Mouse (Mus musculus) limb, embryonic 11.5 days (tissue): ENCODE data around the gene Tmprss2. TPM values are rescaled to one million over a fixed set of nuclear protein-coding genes. Genes with fewer than 3 reads are reported as not detected.
"Not testable (repeated sequence)": the region's sequence is repeated elsewhere in the genome, so short reads cannot be mapped to it uniquely, and the experiment has no call there.

Experiments
- ATAC-seq: fragments of 200-750 bp; cut with Nextera tagmentation; 2 replicates; pipeline ENCODE4 v1.8.0; 2017; ENCODE audit warnings: low read depth; ENCODE audit not compliant: insufficient number of reproducible peaks, low FRiP score, low TSS enrichment
- DNase-seq: peaks from one replicate; pipeline ENCODE4 v3.0.0-alpha.2; 2015; ENCODE audit warnings: low spot score
- H3K27ac ChIP-seq: fragments of 300-500 bp; sonication (generic); replicated peaks from 2 replicates; pipeline ENCODE4 v1.5.1; 2014; ENCODE audit warnings: low read depth, mild to moderate bottlenecking, low read length
- H3K27me3 ChIP-seq: fragments of 300-500 bp; sonication (generic); 2 replicates; pipeline ENCODE4 v1.6.1; 2014; ENCODE audit warnings: mild to moderate bottlenecking, low read length, mixed read lengths; ENCODE audit not compliant: control insufficient read depth, insufficient read depth
- H3K36me3 ChIP-seq: fragments of 300-500 bp; sonication (generic); 2 replicates; pipeline ENCODE4 v1.6.1; 2014; ENCODE audit warnings: mild to moderate bottlenecking, low read length, moderate library complexity, mixed read lengths; ENCODE audit not compliant: control insufficient read depth, insufficient read depth
- H3K4me1 ChIP-seq: fragments of 300-500 bp; sonication (generic); 2 replicates; pipeline ENCODE4 v1.6.1; 2014; ENCODE audit warnings: low read length, mixed read lengths; ENCODE audit not compliant: control insufficient read depth, insufficient read depth
- H3K4me2 ChIP-seq: fragments of 300-500 bp; sonication (generic); 2 replicates; pipeline ENCODE4 v1.6.1; 2014; ENCODE audit warnings: low read depth, mild to moderate bottlenecking, moderate library complexity; ENCODE audit not compliant: severe bottlenecking
- H3K4me3 ChIP-seq: fragments of 300-500 bp; sonication (generic); 2 replicates; pipeline ENCODE4 v1.5.1; 2014; ENCODE audit warnings: low read depth, low read length
- H3K9ac ChIP-seq: fragments of 300-500 bp; sonication (generic); 2 replicates; pipeline ENCODE4 v1.6.1; 2014; ENCODE audit warnings: mild to moderate bottlenecking, low read length
- H3K9me3 ChIP-seq: fragments of 300-500 bp; sonication (generic); 2 replicates; pipeline ENCODE4 v1.6.1; 2016; ENCODE audit warnings: low read length; ENCODE audit not compliant: control insufficient read depth
- WGBS: fragments of 180-500 bp; shearing (Covaris S2); extraction: QIAGEN DNeasy Blood & Tissue Kit; methylation state at CpG from one replicate; pipeline ENCODE4 v1.1.7; 2014; 5-methylcytosine and 5-hydroxymethylcytosine counted together
- polyA plus RNA-seq: library from polyadenylated mRNA; unstranded; fragments of >200 nt; fragmentation: Nextera tagmentation; extraction: Ambion mirVana; gene quantifications from 2 replicates; pipeline ENCODE4 v1.2.1, GENCODE M21; 2014

The Tmprss2 gene
- polyA plus RNA-seq, 1 experiment from 2014 or later: 0.44 TPM

DNA sequence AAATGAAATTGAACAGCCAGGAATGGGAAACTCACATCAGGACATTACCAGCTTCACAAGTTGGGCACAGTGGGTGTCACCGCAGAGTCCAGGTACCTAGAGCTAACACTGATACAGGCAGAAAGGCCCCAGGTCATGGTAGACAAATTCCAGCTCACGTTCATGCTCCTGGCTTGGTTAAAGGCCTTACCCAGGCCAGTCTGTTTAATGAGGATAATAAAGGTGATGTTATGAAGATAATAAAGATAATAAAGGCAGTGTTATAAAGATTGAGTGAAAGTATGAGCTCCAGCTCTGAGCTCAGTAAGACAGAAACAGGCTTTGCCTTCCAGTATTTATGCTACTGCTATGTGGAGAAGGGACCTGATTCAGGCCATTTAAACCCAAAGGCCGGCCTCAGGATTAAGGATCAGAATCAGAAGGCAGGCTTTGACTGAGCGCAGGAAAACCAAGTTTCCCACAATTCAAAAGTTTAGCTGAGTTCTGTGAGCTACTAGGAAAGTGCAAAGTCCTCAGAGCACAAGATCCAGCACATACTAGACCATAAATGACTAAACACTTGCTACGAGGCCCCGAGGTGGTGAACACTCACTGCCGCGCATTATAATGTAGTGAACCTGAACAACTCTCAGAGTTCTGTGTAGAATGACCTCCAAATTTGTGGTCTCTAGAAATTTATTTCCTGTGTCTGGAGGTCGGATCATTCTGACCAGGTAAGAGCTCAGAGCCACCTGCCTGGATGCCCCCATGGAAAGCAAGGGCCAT, 4.9 kb downstream of the Tmprss2 start:
- DNase-seq (no peak), ATAC-seq (no peak)
- no peaks in the 10 kb centered on the region for H3K36me3 ChIP-seq
- no peak overlapping the region for H3K4me3 ChIP-seq
- no peaks in the 10 kb centered on the region for H3K4me1 ChIP-seq
- no peaks in the 10 kb centered on the region for H3K9me3 ChIP-seq
- 82% methylated on average over 9 of the region's 9 CpGs for WGBS
- H3K27ac ChIP-seq: no peak overlapping the region
- H3K27me3 ChIP-seq: peaks cover 23% of the 10 kb centered on the region
- no peak overlapping the region for H3K9ac ChIP-seq
- no peak overlapping the region for H3K4me2 ChIP-seq

DNA sequence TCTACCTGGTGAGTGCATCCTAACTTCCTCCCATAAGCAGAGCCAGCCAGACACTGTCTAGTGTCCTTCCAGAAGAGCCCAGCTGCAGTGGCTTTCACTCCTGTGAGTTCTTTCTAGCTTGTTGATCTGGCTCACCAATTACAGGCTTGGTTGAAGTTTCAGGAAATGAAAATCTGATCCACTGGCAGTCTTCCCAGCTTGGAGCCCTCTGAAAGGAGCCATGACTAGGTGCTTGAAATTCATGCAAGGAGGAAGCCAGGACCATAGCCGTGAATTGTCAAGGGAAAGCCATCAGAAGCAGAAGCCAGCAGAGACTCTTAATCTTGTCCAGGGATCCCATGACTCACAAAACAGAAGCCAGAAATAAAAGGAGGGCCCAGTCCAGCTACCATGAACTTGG, 8.7 kb downstream of the Tmprss2 start:
- Histone ChIP-seq H3K9me3 (no peaks in the 10 kb centered on the region), H3K4me2 (no peak overlapping the region), H3K27me3 (no peaks in the 10 kb centered on the region), H3K9ac (no peak overlapping the region), H3K36me3 (no peaks in the 10 kb centered on the region), H3K27ac (no peak overlapping the region), H3K4me1 (no peaks in the 10 kb centered on the region), H3K4me3 (no peak overlapping the region)
- ATAC-seq (no peak), DNase-seq (no peak)
- WGBS: 96% methylated on average over 1 of the region's 1 CpGs

DNA sequence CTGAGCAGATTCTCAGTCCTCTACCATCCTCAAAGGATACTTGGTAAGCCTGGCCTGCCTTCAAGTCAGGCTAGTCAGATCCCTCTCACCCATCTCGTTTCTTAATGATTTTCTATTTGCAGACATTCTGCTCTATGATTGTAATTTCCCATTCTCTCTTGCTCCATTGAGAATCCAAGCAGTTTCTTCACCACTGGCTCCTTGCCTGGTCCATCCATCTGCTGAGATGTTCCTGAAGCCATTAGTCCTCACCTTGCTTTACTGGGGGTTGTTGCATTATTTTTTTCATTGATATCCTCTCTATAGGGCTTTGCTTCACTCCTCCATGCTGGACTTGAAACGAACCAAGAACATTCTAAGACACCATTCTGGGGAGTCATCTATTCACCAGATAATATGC, 10.4 kb downstream of the Tmprss2 start:
- Histone ChIP-seq H3K4me2 (no peak overlapping the region), H3K36me3 (no peaks in the 10 kb centered on the region), H3K9ac (no peak overlapping the region), H3K4me1 (no peaks in the 10 kb centered on the region), H3K9me3 (no peaks in the 10 kb centered on the region), H3K4me3 (no peak overlapping the region), H3K27ac (no peak overlapping the region), H3K27me3 (no peaks in the 10 kb centered on the region)
- 83% methylated on average over 2 of the region's 2 CpGs for WGBS
- DNase-seq (no peak), ATAC-seq (no peak)

DNA sequence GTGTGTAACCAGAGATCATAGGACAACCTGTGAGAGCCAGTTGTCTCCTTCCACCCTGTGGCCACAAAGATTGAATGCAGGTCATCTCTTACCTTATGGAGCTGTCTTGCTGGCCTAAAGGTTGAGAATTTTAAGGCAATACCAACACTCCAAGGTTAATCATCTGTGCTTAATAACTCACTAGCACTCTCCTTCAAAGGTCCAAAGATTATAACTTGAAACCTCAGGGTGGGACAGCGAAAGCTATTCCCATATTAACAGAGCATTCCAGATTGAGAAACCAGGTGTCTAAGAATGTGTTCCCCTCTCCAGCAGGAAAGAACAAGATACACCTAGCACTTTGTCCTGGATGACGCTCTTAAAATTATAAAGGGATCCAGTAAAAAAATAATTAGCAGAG, 12.9 kb downstream of the Tmprss2 start:
- Histone ChIP-seq H3K4me2 (no peak overlapping the region), H3K27ac (no peak overlapping the region), H3K27me3 (no peaks in the 10 kb centered on the region), H3K9ac (no peak overlapping the region), H3K9me3 (no peaks in the 10 kb centered on the region), H3K4me3 (no peak overlapping the region), H3K4me1 (no peaks in the 10 kb centered on the region), H3K36me3 (no peaks in the 10 kb centered on the region)
- WGBS: 90% methylated on average over 2 of the region's 2 CpGs
- no peak for ATAC-seq
- DNase-seq: no peak

DNA sequence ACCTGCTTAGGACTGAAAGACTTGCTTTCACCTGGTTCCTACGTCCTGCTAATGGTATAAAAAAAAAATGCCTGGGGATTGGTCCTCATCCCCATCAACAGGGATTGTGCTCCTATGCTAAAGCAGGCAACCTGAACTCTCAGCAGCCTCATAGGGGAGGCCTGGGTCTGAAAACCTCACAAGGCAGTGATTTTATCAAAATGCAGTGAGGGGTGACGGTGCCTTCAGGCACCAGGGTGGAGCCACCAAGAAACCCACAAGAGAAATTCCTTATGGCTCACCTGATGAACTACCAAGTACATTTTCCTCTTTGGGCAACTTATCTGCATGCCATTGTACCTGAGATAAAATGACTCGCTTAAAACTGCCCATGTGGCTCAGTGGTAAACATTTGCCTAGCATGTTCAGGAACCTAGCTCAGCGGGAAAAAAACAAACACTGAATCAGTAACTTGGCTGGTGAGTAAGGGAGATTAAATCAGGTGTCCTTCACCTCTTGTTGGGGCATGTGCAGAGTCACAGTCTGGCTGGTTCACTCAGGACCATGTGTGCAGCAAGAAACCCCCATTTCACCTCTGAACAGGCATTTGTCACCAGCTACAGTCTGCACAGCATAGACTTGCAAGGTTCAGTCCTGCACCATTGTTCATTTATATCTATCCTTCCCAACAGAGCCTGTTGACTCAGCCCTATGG, 17.0 kb downstream of the Tmprss2 start:
- Histone ChIP-seq H3K9ac (no peak overlapping the region), H3K27ac (no peak overlapping the region), H3K27me3 (no peaks in the 10 kb centered on the region), H3K36me3 (no peaks in the 10 kb centered on the region), H3K9me3 (no peaks in the 10 kb centered on the region), H3K4me3 (no peak overlapping the region), H3K4me1 (no peaks in the 10 kb centered on the region), H3K4me2 (no peak overlapping the region)
- no peak for ATAC-seq
- WGBS: 79% methylated on average over 4 of the region's 4 CpGs
- DNase-seq: no peak

DNA sequence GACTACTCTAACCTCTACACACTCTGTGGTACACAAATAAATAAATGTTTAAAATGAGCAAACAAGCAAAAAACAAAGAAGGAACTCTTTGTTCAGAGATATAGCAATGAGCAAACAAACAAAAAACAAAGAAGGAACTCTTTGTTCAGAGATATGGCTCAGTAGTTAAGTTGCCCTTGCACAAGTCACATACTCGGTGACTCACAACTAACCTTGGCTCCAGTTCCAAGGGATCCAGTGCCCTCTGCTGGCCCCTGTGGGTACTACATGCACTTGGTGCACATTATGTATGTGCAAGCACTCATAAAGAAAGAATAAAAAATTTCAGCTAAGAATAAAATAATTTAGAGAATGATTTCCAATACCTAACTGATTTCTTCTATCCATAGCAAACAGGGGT, 17.9 kb downstream of the Tmprss2 start:
- ATAC-seq: 0 out of 2 replicates have a peak, but pooled peaks have one; percentile 54
- Histone ChIP-seq H3K36me3 (no peaks in the 10 kb centered on the region), H3K27me3 (no peaks in the 10 kb centered on the region), H3K27ac (no peak overlapping the region), H3K4me2 (no peak overlapping the region), H3K9ac (no peak overlapping the region), H3K4me3 (no peak overlapping the region), H3K4me1 (no peaks in the 10 kb centered on the region), H3K9me3 (no peaks in the 10 kb centered on the region)
- WGBS: 39% methylated on average over 1 of the region's 1 CpGs
- peak; percentile 90 for DNase-seq

DNA sequence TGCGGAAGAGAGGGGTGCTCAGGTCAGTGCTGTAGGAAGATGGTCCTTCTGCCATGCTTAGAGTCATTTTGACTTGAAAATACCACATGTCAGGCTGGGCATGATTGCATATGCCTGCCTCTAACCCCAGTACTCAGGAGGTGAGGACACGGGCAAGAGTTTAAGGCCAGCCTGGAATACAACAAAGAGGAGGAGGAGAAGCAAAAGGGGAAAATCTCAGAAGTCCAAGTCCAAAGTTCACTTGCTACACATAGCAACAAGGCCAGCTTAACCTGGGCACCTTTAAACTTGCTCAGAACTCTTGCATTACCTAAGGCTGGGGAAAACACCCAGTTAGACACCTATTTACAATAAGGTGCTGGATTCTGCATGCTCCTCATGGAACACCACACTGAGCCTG, 19.5 kb downstream of the Tmprss2 start:
- no peak overlapping the region for H3K4me2 ChIP-seq
- 81% methylated on average over 2 of the region's 2 CpGs for WGBS
- no peak for DNase-seq
- H3K27ac ChIP-seq: no peak overlapping the region
- H3K36me3 ChIP-seq: no peaks in the 10 kb centered on the region
- no peaks in the 10 kb centered on the region for H3K9me3 ChIP-seq
- no peak overlapping the region for H3K9ac ChIP-seq
- no peak for ATAC-seq
- no peak overlapping the region for H3K4me3 ChIP-seq
- no peaks in the 10 kb centered on the region for H3K4me1 ChIP-seq
- no peaks in the 10 kb centered on the region for H3K27me3 ChIP-seq

DNA sequence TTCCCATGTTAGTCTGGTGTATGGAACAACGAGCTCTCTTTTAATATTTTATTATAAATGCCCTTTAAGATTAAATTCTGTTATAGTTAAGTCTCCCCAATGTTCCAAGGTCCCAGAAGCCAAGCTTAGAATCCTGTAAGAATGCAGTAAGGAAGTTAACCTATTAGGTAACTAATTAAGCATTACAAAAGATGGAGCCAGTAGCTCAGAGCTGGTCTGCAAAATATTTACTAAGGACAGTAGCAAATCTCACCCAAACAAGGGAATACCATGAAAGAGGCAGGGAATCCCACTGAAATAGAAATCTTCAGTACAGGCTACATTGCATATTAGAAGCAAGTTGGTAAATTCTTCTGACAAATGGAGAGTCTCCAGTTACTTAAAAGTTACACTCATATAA, 28.1 kb downstream of the Tmprss2 start:
- DNase-seq, H3K4me3 ChIP-seq, H3K9me3 ChIP-seq, H3K4me1 ChIP-seq, ATAC-seq, H3K36me3 ChIP-seq, H3K9ac ChIP-seq, H3K27ac ChIP-seq, H3K27me3 ChIP-seq, H3K4me2 ChIP-seq: not testable (repeated sequence)
- WGBS: 83% methylated on average over 1 of the region's 1 CpGs
